Mouse (Mus musculus): ENCODE data around the gene Stx1a. TPM values are rescaled to one million over a fixed set of nuclear protein-coding genes. Genes with fewer than 3 reads are reported as not detected.
A peak's percentile ranks its signal among the peaks of the same experiment; 100 is the strongest.

Stx1a gene
- polyA plus RNA-seq, 1 experiment from 2014 or later, result 11.3 TPM

DNA sequence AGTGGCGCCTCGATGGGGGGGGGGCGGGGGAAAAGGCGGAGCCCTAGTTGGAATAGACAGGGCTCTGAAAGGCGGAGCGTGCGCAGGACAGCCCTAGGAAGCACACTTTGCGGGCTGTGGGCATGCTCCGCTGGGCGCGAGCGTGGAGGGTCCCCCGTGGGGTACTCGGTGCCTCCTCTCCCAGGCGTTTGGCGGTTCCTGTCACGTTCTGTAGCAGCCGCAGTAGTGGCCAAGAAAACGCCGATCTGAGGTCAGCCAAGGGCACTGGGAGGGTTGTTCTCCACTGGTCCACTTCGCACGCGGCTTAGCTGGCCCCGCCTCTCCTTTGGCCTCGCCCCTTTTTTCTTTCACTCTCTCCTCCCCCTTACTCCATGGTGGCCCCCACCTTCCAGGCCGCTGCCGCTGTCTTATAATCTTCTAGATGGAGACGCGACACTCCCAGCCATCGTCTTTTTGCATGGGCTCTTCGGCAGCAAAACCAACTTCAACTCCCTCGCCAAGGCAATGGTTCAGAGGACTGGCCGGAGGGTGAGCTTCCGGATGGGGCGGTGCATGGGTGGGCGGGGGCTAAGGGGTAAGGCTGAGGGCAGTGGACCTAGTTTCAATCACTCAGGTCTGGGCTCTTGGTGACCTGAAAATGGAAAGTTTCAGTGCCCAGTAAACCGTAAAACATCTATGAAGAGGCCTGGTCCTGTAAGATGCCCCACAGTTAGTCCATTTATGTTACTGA, 13.5 kb upstream of the Stx1a start:
- H3K36me3 ChIP-seq, result no peaks in the 10 kb centered on the region
- H3K27me3 ChIP-seq, result no peaks in the 10 kb centered on the region
- H3K4me3 ChIP-seq, result peak overlapping the region; percentile 79
- under 1% methylated on average over 34 of the region's 37 CpGs for WGBS
- peaks cover 37% of the 10 kb centered on the region for H3K4me1 ChIP-seq
- peak overlapping the region; percentile 88 for H3K4me2 ChIP-seq
- peak overlapping the region; percentile 100 for H3K27ac ChIP-seq
- H3K9me3 ChIP-seq, result no peaks in the 10 kb centered on the region
- ATAC-seq (ENCODE audit: insufficient number of reproducible peaks, low FRiP score, low TSS enrichment, low read depth), result peak; percentile 79
- peak overlapping the region; percentile 52; the same call in 1 of the 2 replicates for H3K9ac ChIP-seq

DNA sequence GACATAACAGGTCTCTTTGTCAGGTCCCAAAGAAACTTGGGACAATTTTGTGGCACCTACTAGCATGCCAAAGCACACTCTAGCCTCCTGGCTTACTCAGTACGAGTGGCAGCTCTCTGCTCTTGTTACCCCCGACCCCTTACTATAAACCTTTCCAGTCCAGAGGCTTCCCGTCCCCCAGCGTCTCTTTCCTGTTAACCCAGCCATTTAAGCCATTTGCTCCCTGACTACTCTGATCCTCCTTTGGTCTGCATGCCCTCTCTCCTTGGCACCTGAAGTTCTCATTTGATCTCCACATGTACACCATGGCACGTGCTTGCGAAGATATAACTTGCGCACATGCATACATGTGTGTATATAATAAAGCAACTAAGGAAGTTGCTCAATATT, 13.0 kb upstream of the Stx1a start:
- peak overlapping the region; percentile 52; the same call in 1 of the 2 replicates for H3K9ac ChIP-seq
- H3K4me2 ChIP-seq, result peak overlapping the region; percentile 88
- peak overlapping the region; percentile 100 for H3K27ac ChIP-seq
- peaks cover 38% of the 10 kb centered on the region for H3K4me1 ChIP-seq
- ATAC-seq (ENCODE audit: insufficient number of reproducible peaks, low FRiP score, low TSS enrichment, low read depth), result no peak
- peak overlapping the region; percentile 79 for H3K4me3 ChIP-seq
- H3K36me3 ChIP-seq, result no peaks in the 10 kb centered on the region
- H3K9me3 ChIP-seq, result no peaks in the 10 kb centered on the region
- WGBS, result 52% methylated on average over 7 of the region's 7 CpGs
- H3K27me3 ChIP-seq, result no peaks in the 10 kb centered on the region

DNA sequence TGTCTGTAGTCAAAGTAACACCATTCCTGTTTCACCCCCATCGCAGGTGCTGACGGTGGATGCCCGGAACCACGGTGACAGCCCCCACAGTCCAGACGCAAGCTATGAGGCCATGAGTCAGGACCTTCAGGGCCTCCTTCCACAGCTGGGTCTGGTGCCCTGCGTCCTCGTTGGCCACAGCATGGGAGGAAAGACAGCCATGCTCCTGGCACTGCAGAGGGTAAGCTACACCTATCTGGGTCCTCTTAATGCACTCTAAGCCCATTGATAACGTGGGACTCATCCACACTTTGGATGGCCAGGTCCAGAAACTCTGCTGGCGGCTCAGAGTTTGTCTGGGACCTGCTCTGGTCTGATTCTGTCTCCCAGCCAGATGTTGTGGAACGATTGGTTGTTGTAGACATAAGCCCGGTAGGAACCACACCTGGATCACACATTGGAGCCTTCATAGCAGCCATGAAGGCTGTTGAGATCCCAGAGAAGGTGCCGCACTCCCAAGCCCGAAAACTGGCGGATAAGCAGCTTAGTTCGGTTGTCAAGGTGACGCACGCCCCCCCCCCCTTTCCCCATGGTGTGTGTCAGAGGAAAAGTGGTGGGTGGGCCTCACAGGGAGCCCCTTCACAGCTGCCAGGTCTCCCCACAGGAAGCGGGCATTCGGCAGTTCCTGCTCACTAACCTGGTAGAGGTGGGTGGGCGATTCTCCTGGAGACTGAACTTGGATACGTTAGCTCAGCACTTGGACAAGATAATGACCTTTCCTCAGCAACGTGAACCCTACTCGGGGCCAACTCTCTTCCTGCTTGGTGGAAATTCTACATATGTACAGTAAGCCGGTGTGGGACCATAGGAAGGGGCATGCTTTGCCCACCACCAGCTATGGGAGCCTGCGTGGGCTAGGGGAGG, 12.2 kb upstream of the Stx1a start:
- Histone ChIP-seq H3K27me3 (no peaks in the 10 kb centered on the region), H3K4me2 (peak overlapping the region; percentile 88; the same call in 1 of the 2 replicates), H3K4me3 (peak overlapping the region; percentile 79; the same call in 1 of the 2 replicates), H3K36me3 (no peaks in the 10 kb centered on the region), H3K4me1 (peaks cover 43% of the 10 kb centered on the region), H3K9me3 (no peaks in the 10 kb centered on the region), H3K27ac (no peak overlapping the region), H3K9ac (no peak overlapping the region)
- no peak for ATAC-seq (ENCODE audit: insufficient number of reproducible peaks, low FRiP score, low TSS enrichment, low read depth)
- whole genome bisulfite sequencing, result 88% methylated on average over 25 of the region's 25 CpGs

DNA sequence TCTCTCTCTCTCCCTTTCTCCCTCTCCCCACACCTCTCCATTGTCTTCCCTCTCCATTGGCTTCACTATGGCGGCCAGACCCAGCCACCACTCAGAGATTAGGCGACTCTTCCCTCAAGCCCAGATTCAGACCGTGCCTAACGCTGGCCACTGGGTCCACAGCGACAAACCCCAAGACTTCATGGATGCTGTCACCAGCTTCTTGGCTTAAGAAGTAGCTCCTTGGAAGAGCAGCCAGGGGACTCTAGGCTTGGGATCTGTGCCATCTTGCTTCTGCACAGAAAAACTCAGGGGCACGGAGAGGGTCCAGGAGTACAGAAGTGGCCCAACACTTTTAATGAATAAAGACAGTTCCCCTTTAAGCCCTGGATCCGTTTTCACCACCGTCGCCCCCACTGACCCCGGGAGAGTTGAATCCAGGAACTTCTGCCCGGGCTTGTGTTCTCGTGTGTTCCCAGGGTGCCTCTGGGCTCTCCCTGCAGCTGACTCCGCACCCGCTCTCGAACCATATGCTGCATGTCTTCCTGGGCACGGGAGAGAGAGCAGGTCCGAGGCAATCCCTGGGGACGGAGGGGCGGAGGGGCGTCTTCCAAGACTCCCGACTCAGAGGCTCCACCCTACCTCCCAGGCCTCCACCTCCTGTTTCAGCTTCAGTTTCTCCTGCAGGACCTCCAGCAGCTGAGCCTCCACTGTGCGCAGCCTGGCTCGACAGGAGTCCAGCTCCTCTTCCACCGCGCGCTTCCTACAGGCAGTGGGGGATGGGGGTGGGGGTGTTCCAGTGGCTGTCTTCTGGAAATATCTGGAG, 11.3 kb upstream of the Stx1a start:
- 28% methylated on average over 26 of the region's 26 CpGs for WGBS
- H3K27ac ChIP-seq, result peak overlapping the region; percentile 22; the same call in 1 of the 2 replicates
- no peak for ATAC-seq (ENCODE audit: insufficient number of reproducible peaks, low FRiP score, low TSS enrichment, low read depth)
- H3K9me3 ChIP-seq, result no peaks in the 10 kb centered on the region
- H3K27me3 ChIP-seq, result no peaks in the 10 kb centered on the region
- peaks cover 43% of the 10 kb centered on the region for H3K4me1 ChIP-seq
- peak overlapping the region; percentile 31 for H3K4me2 ChIP-seq
- peak overlapping the region; percentile 13 for H3K4me3 ChIP-seq
- no peaks in the 10 kb centered on the region for H3K36me3 ChIP-seq
- H3K9ac ChIP-seq, result no peak overlapping the region

DNA sequence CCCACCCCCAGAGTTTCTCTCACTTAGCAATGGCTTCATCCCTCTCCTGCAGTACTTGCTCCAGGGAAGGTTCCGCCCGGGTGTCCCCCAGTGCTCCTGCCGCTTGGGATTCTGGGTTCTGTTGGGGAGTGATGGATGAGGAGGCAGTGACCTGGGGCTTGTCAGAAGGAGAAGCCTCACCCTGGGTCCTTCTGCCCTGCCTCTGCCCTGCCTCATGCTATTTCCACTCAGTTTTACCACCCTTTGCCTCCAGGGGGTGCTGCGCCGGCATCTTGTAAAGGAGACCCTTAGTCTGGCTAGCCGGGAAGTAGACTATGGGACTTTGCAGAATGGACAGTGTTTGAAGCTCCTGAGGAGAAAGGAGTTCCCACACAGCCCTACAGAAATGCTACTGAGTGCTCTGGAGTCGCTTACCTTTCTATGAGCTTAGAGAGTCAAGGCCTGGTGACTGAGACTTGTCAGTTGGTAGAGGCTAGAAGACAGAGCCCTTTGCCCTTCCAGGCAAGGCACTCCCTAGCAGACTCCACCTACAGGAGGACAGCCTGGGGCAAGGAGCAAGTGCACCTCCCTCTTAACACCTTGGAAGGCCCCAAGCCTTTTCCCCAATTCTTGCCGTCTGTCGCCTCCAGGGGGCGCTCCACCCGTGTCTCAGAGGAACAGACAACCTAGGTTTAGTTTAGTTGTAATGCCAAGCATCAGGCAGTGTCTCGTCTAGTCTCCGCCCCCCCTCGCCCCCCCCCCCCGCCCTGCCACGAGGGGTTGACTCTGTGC, 10.4 kb upstream of the Stx1a start:
- 7% methylated on average over 16 of the region's 16 CpGs for WGBS
- no peaks in the 10 kb centered on the region for H3K9me3 ChIP-seq
- H3K4me2 ChIP-seq, result peak overlapping the region; percentile 31
- no peak for ATAC-seq (ENCODE audit: insufficient number of reproducible peaks, low FRiP score, low TSS enrichment, low read depth)
- no peaks in the 10 kb centered on the region for H3K27me3 ChIP-seq
- no peak overlapping the region for H3K9ac ChIP-seq
- peaks cover 40% of the 10 kb centered on the region for H3K4me1 ChIP-seq
- H3K36me3 ChIP-seq, result no peaks in the 10 kb centered on the region
- peak overlapping the region; percentile 13; the same call in 1 of the 2 replicates for H3K4me3 ChIP-seq
- no peak overlapping the region for H3K27ac ChIP-seq

DNA sequence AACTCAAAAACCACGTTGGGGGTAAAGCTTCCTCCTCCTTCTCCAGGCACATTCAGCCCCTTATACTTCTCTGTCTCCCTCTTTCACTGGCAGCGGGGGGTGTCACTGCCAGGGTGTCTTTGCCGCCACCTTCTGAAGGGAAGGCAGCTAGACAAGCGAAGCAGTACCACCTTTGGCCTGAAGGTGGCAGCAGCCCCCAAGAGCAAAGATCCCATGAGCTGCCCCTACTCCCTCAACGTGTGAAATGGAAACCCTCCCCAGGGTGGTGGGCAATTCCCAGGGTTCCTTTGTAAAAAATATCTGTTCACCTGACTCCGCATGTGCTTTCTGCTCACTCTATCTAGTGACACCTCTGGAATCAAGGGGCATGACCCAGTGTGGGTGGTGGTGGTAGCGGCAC, 7.8 kb upstream of the Stx1a start:
- Histone ChIP-seq H3K4me1 (peaks cover 30% of the 10 kb centered on the region), H3K4me3 (no peak overlapping the region), H3K27ac (no peak overlapping the region), H3K9me3 (no peaks in the 10 kb centered on the region), H3K4me2 (no peak overlapping the region), H3K36me3 (no peaks in the 10 kb centered on the region), H3K27me3 (no peaks in the 10 kb centered on the region), H3K9ac (no peak overlapping the region)
- WGBS, result 12% methylated on average over 7 of the region's 7 CpGs
- no peak for ATAC-seq (ENCODE audit: insufficient number of reproducible peaks, low FRiP score, low TSS enrichment, low read depth)

DNA sequence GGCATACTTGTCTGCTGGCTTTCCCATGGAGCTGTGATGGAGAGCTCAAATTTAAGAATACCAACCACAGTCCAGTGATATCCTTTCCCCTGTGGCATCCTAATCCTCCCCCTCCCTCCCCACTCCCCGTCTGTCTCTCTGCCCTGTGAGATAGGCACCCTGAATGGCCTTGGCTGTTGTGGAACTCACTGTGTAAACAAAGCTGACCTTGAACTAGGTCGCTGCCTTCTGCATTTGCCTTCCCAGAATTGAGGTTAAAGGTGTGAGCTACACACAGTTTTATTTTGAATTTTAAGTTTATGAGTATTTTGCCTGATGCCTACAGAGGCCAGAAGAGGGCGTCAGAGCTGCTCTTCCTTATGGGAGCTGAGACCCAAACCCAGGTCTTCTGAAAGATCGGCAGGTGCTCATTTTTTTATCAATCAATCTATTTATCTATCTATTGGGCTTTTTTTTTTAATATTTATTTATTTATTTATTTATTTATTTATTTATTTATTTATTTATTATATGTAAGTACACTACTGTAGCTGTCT, 7.0 kb upstream of the Stx1a start:
- Histone ChIP-seq H3K9ac (no peak overlapping the region), H3K4me3 (no peak overlapping the region), H3K4me1 (peaks cover 23% of the 10 kb centered on the region), H3K36me3 (no peaks in the 10 kb centered on the region), H3K27ac (no peak overlapping the region), H3K4me2 (no peak overlapping the region), H3K9me3 (no peaks in the 10 kb centered on the region), H3K27me3 (no peaks in the 10 kb centered on the region)
- no peak for ATAC-seq (ENCODE audit: insufficient number of reproducible peaks, low FRiP score, low TSS enrichment, low read depth)
- 57% methylated on average over 4 of the region's 4 CpGs for WGBS

DNA sequence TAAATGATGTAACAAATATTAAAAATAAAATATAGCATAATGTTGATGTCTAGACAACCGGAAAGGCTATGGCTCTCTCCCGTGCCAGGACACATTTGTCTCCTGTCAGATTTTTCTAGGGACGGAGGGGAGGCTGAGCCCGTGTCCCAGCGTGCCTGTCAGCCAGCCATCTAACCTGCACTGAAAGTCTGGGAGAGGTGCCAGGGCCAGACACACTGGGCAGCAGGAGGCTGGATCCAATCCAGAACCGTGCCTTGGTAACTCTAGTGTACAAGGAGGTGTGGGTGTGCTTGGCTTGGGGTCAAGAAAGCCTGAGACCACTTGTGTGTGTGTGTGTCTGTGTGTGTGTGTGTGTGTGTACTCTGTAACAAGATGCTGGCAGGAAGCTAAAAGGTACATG, 1.5 kb upstream of the Stx1a start:
- ATAC-seq (ENCODE audit: insufficient number of reproducible peaks, low FRiP score, low TSS enrichment, low read depth), result no peak

DNA sequence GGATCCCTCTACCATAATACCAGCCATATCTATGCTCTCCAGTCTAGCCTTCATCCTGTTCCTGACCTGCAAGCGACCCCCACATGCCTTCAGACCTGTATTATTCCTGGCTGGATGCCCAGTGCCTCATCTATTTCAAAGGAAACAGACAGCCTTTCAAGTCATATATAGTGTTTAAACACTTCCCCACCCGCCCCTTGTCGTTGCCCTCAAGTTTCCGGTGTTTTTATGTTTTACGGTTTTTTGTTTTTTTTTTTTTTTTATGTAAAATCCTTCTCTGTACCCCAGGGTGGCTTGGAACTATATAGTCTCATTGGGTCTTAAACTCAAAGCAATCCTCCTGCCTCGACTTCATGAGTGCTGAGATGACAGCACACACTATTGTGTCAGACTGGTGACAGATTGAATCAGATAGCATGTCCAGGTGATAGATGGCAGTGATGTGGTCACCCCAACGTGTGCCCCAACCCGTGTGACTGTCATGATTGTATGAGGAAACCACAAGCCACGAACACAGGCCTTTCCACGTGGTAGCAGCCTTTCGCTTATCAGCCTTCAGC, 1.5 kb downstream of the Stx1a start:
- no peaks in the 10 kb centered on the region for H3K27me3 ChIP-seq
- ATAC-seq (ENCODE audit: insufficient number of reproducible peaks, low FRiP score, low TSS enrichment, low read depth), result no peak
- no peak overlapping the region for H3K9ac ChIP-seq
- 30% methylated on average over 11 of the region's 11 CpGs for WGBS
- H3K4me1 ChIP-seq, result peaks cover 59% of the 10 kb centered on the region
- H3K4me2 ChIP-seq, result peak overlapping the region; percentile 93
- H3K4me3 ChIP-seq, result peak overlapping the region; percentile 73
- no peak overlapping the region for H3K27ac ChIP-seq
- H3K36me3 ChIP-seq, result no peaks in the 10 kb centered on the region
- no peaks in the 10 kb centered on the region for H3K9me3 ChIP-seq

More for the DNA sequence above, 1.5 kb upstream of the Stx1a start:
- peak overlapping the region; percentile 51; the same call in 1 of the 2 replicates for H3K27ac ChIP-seq
- no peak overlapping the region for H3K4me3 ChIP-seq
- no peak overlapping the region for H3K9ac ChIP-seq
- peaks cover 45% of the 10 kb centered on the region for H3K4me1 ChIP-seq
- H3K9me3 ChIP-seq, result no peaks in the 10 kb centered on the region
- no peak overlapping the region for H3K4me2 ChIP-seq
- H3K27me3 ChIP-seq, result no peaks in the 10 kb centered on the region
- WGBS, result 38% methylated on average over 6 of the region's 6 CpGs
- no peaks in the 10 kb centered on the region for H3K36me3 ChIP-seq

DNA sequence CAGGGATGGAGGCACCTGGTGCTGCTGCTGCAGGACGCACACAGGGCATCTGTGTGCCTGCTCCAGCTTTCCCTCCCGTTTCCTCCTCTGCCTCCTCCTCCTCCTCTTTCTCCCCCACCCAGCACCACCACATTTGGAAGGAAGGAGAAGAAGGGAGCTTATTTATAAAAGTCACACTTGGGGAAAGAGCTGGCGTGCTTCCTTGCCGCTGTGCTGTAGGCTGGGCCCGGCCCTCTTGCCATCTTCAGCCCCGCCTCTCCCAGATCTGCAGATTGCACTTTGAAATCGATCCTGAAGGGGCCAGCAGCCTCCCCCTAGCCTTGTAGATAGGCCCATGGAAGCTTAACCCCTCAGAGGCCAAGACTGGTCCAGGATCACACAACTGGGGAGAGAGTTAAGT, 2.6 kb downstream of the Stx1a start:
- no peak for ATAC-seq (ENCODE audit: insufficient number of reproducible peaks, low FRiP score, low TSS enrichment, low read depth)
- Histone ChIP-seq H3K9ac (no peak overlapping the region), H3K27me3 (no peaks in the 10 kb centered on the region), H3K4me1 (peaks cover 59% of the 10 kb centered on the region), H3K4me2 (peak overlapping the region; percentile 26; the same call in 1 of the 2 replicates), H3K4me3 (peak overlapping the region; percentile 7), H3K36me3 (no peaks in the 10 kb centered on the region), H3K9me3 (no peaks in the 10 kb centered on the region), H3K27ac (peak overlapping the region; percentile 17; the same call in 1 of the 2 replicates)
- WGBS, result 10% methylated on average over 7 of the region's 7 CpGs
